Mouse (Mus musculus) forebrain, postnatal 0 days (tissue): ENCODE measurements around the gene Hsd11b2. TPM values are rescaled to one million over a fixed set of nuclear protein-coding genes. Genes with fewer than 3 reads are reported as not detected.

Experiments used
- ATAC-seq: fragments of 200-750 bp; cut with Nextera tagmentation; 2 replicates; pipeline ENCODE4 v1.8.0; 2017; ENCODE audit warnings: mild to moderate bottlenecking, moderate library complexity
- DNase-seq: peaks from one replicate; pipeline ENCODE4 v3.0.0-alpha.2; 2015
- H3K27ac ChIP-seq: fragments of 300-500 bp; sonication (generic); 2 replicates; pipeline ENCODE4 v1.5.1; 2014; ENCODE audit warnings: low read depth, mild to moderate bottlenecking, antibody characterized with exemption, low read length, moderate library complexity, mixed read lengths
- H3K27me3 ChIP-seq: fragments of 300-500 bp; sonication (generic); 2 replicates; pipeline ENCODE4 v1.6.1; 2014; ENCODE audit warnings: mild to moderate bottlenecking, low read length, mixed read lengths; ENCODE audit not compliant: insufficient read depth
- H3K36me3 ChIP-seq: fragments of 300-500 bp; sonication (generic); 2 replicates; pipeline ENCODE4 v1.6.1; 2014; ENCODE audit warnings: mild to moderate bottlenecking, moderate library complexity; ENCODE audit not compliant: insufficient read depth
- H3K4me1 ChIP-seq: fragments of 300-500 bp; sonication (generic); 2 replicates; pipeline ENCODE4 v1.6.1; 2014; ENCODE audit warnings: antibody characterized with exemption; ENCODE audit not compliant: insufficient read depth
- H3K4me2 ChIP-seq: fragments of 300-500 bp; sonication (generic); 2 replicates; pipeline ENCODE4 v1.6.1; 2014; ENCODE audit warnings: low read depth, mild to moderate bottlenecking, moderate library complexity
- H3K4me3 ChIP-seq: fragments of 300-500 bp; sonication (generic); 2 replicates; pipeline ENCODE4 v1.5.1; 2014; ENCODE audit warnings: low read depth, low read length, mixed read lengths
- H3K9ac ChIP-seq: fragments of 300-500 bp; sonication (generic); 2 replicates; pipeline ENCODE4 v1.6.1; 2014; ENCODE audit warnings: mild to moderate bottlenecking
- H3K9me3 ChIP-seq: fragments of 300-500 bp; sonication (generic); 2 replicates; pipeline ENCODE4 v1.6.1; 2016; ENCODE audit warnings: low read length
- CTCF ChIP-seq: sonication (generic); IDR thresholded peaks from 2 replicates; pipeline ENCODE4 v1.5.1; 2016; ENCODE audit warnings: antibody characterized with exemption, control low read depth, low read depth
- WGBS: fragments of 180-500 bp; shearing (Covaris S2); extraction: QIAGEN DNeasy Blood & Tissue Kit; methylation state at CpG from one replicate; pipeline ENCODE4 v1.1.7; 2014; 5-methylcytosine and 5-hydroxymethylcytosine counted together
- polyA plus RNA-seq: library from polyadenylated mRNA; unstranded; fragments of >200 nt; fragmentation: Nextera tagmentation; extraction: Ambion mirVana; gene quantifications from 2 replicates; pipeline ENCODE4 v1.2.1, GENCODE M21; 2015
- total RNA-seq: library from RNA; depleted of rRNA; stranded (reverse); fragments of >200 nt; gene quantifications from 2 replicates; pipeline ENCODE4 v1.2.3, GENCODE M21; 2014

The Hsd11b2 gene
- total and polyA plus RNA-seq, 2 experiments from 2014 or later, result 0.52 to 2.6 TPM

- Histone ChIP-seq H3K27me3 (no peaks in the 10 kb centered on the region), H3K36me3 (peaks cover 48% of the 10 kb centered on the region), H3K9ac (no peak overlapping the region), H3K9me3 (no peaks in the 10 kb centered on the region), H3K4me3 (no peak overlapping the region), H3K27ac (no peak overlapping the region), H3K4me1 (no peaks in the 10 kb centered on the region), H3K4me2 (no peak overlapping the region)
- 88% methylated on average over 6 of the region's 6 CpGs for WGBS
- no peak for ATAC-seq
- DNase-seq, result no peak
- no peak for TF ChIP-seq CTCF
Observed at GRCm38 (mm10) chr8:105537011-105537677, 18.6 kb downstream of the Hsd11b2 start.

DNA sequence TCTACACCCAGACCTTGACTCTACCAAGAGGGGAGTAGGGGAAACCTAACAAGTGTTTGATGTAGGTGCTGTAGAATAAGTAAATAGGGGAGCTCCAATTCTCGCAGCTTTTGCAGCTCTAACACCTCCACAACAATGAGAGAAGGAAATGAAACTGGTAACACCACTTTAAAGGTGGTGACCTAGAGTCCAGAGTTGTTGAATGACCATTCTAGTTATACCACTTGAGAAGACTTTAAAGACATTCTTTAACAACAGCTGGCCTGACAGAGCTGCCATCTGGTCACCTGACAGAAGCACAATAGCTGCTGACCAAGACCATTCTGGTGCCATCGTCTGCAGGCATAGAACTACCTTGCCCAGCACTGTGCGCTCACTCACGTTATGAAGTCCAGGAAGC lies 20.4 kb downstream of the Hsd11b2 start:
- H3K4me2 ChIP-seq, result no peak overlapping the region
- ATAC-seq (no peak), DNase-seq (no peak)
- no peaks in the 10 kb centered on the region for H3K27me3 ChIP-seq
- no peak overlapping the region for H3K4me3 ChIP-seq
- no peak overlapping the region for H3K9ac ChIP-seq
- H3K36me3 ChIP-seq, result peaks cover 39% of the 10 kb centered on the region
- TF ChIP-seq CTCF, result no peak
- no peaks in the 10 kb centered on the region for H3K9me3 ChIP-seq
- H3K27ac ChIP-seq, result no peak overlapping the region
- no peaks in the 10 kb centered on the region for H3K4me1 ChIP-seq
- 90% methylated on average over 4 of the region's 4 CpGs for WGBS

DNA sequence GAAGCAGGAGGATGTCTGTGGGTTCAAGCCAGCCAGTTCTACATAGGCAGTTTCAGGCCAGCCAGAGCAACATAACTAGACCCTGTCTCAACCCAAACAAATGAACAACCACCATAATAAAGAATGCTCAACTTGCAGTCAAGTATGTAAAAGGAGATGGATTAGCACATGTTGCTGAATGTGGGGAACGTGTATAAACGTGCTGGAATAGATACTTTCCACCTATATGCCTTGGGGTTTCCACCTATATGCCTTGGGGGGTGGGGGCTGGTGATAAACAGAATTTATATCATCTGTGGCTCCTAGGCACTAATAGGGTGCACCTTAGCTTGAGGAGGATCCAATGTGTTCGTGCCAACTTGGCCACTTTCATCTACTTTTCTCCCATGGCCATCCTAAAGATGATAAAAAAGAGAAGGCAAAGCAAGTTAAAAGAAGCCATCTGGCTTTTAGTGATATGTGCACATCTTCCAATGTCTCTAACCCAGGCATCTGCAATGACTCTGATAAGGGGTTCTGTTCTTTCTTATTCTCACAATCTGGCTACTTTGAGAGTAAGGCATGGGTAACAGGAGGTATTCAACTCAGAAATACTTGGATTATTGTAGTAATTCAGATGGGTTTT lies 23.6 kb downstream of the Hsd11b2 start:
- Histone ChIP-seq H3K36me3 (peaks cover 31% of the 10 kb centered on the region), H3K4me1 (no peaks in the 10 kb centered on the region), H3K9ac (no peak overlapping the region), H3K9me3 (no peaks in the 10 kb centered on the region), H3K27me3 (no peaks in the 10 kb centered on the region), H3K4me3 (no peak overlapping the region), H3K27ac (no peak overlapping the region), H3K4me2 (no peak overlapping the region)
- 85% methylated on average over 3 of the region's 3 CpGs for WGBS
- ATAC-seq, result no peak
- no peak for DNase-seq
- TF ChIP-seq CTCF, result no peak

DNA sequence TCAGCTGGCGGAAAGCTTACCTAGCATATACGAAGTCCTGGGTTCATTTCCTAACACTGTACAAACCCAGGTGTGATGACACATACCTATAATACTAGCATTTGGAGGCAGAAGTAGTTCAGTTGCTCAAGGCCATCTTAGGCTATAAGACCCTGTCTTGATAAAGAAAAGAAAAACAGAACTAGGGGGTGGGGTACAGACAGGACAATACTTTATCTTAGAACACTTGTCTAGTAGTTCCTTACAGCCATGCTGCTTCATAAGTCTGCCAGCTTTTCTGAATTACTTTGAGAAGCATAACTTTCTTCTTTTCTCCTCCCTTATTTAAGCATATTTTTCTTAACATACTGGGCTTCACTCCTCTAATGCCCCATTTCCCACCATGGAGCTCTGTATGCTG lies 24.3 kb downstream of the Hsd11b2 start:
- Histone ChIP-seq H3K27ac (no peak overlapping the region), H3K4me2 (no peak overlapping the region), H3K9ac (no peak overlapping the region), H3K4me1 (no peaks in the 10 kb centered on the region), H3K4me3 (no peak overlapping the region), H3K9me3 (no peaks in the 10 kb centered on the region), H3K27me3 (no peaks in the 10 kb centered on the region), H3K36me3 (peaks cover 25% of the 10 kb centered on the region)
- DNase-seq, result no peak
- no peak for TF ChIP-seq CTCF
- WGBS, result 97% methylated on average over 2 of the region's 2 CpGs
- no peak for ATAC-seq

DNA sequence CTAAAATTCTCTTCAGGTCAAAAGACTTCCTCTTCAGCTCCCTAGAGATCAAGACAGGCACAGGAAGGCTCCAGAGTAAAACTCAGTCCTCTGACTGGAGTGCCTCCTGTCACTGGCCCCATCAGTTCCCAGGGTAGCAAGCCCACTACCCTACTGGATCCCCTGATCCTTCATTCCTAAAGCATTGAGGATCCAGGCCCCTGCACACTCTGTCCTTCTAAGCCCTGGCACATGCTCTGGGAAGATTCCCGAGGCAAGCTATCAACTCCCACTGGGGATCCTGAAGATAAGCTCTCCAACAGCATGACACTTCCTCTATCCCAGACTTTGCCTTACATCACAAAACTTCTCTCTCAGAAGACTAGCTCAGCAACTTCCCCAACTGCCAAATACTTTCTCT lies 25.1 kb downstream of the Hsd11b2 start:
- WGBS, result 58% methylated on average over 1 of the region's 1 CpGs
- H3K27me3 ChIP-seq, result no peaks in the 10 kb centered on the region
- DNase-seq (no peak), ATAC-seq (no peak)
- H3K4me1 ChIP-seq, result no peaks in the 10 kb centered on the region
- no peaks in the 10 kb centered on the region for H3K9me3 ChIP-seq
- TF ChIP-seq CTCF, result no peak
- H3K36me3 ChIP-seq, result peaks cover 16% of the 10 kb centered on the region
- H3K9ac ChIP-seq, result no peak overlapping the region
- no peak overlapping the region for H3K27ac ChIP-seq
- H3K4me3 ChIP-seq, result no peak overlapping the region
- no peak overlapping the region for H3K4me2 ChIP-seq

- H3K36me3 ChIP-seq, result peaks cover 9% of the 10 kb centered on the region
- no peaks in the 10 kb centered on the region for H3K27me3 ChIP-seq
- no peak for TF ChIP-seq CTCF
- ATAC-seq (peak; percentile 59), DNase-seq (no peak)
- H3K4me2 ChIP-seq, result no peak overlapping the region
- H3K9ac ChIP-seq, result no peak overlapping the region
- H3K4me3 ChIP-seq, result no peak overlapping the region
- H3K9me3 ChIP-seq, result no peaks in the 10 kb centered on the region
- peak overlapping the region; percentile 4; the same call in 1 of the 2 replicates for H3K27ac ChIP-seq
- no peaks in the 10 kb centered on the region for H3K4me1 ChIP-seq
- WGBS, result 65% methylated on average over 7 of the region's 7 CpGs
Observed at GRCm38 (mm10) chr8:105544544-105545205, 26.1 kb downstream of the Hsd11b2 start.

- H3K27ac ChIP-seq, result no peak overlapping the region
- H3K36me3 ChIP-seq, result peaks cover 9% of the 10 kb centered on the region
- no peak for DNase-seq
- no peak overlapping the region for H3K9ac ChIP-seq
- no peaks in the 10 kb centered on the region for H3K9me3 ChIP-seq
- H3K27me3 ChIP-seq, result no peaks in the 10 kb centered on the region
- H3K4me3 ChIP-seq, result no peak overlapping the region
- 82% methylated on average over 3 of the region's 3 CpGs for WGBS
- no peak for ATAC-seq
- TF ChIP-seq CTCF, result no peak
- H3K4me1 ChIP-seq, result no peaks in the 10 kb centered on the region
- no peak overlapping the region for H3K4me2 ChIP-seq
Observed at GRCm38 (mm10) chr8:105545249-105545648, 26.7 kb downstream of the Hsd11b2 start.
